Mouse (Mus musculus) kidney, adult 2 months (tissue): Measurements from ENCODE around the gene Ablim1.

Source experiments
- CTCF ChIP-seq: fragments of 200-500 bp; conservative IDR thresholded peaks from 2 replicates; pipeline ENCODE4 v1.5.1; 2011; ENCODE audit warnings: low read depth, mild to moderate bottlenecking, control low read depth, low read length, moderate library complexity, mixed read lengths; ENCODE audit not compliant: insufficient read depth, insufficient read length
- POLR2A ChIP-seq: fragments of 200-500 bp; IDR thresholded peaks from one replicate; pipeline ENCODE4 v1.6.1; 2011; ENCODE audit warnings: low read depth, low read length, control low read depth

DNA sequence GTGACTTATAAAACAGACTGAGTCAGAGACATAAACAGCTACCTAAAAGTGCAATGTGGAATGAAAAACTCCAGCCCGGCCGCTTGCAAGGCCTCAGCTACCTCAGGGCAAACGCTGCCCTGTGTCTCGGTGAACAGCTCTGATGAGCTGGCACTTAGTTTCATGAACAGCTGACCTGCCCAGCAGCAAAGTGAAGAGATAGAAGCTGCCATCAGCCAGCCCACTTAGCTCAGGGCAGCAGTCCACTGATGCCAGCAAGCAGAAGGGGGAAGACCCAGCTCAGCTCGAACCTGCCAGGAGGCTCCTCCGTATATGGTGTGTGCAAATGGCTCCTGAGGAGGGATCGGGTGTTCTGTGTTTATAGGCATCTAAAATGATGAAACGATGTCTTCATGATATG is 67.5 kb downstream of the Ablim1 start:
- TF ChIP-seq CTCF, result no peak
- no peak for TF ChIP-seq POLR2A
